Mouse (Mus musculus): ENCODE measurements around the gene Pabpc4. TPM values are rescaled to one million over a fixed set of nuclear protein-coding genes. Genes with fewer than 3 reads are reported as not detected.
"Not testable (repeated sequence)": the region's sequence is repeated elsewhere in the genome, so short reads cannot be mapped to it uniquely, and the experiment has no call there.

Pabpc4 gene
- polyA plus RNA-seq, 1 experiment from 2014 or later, result 36.2 TPM

DNA sequence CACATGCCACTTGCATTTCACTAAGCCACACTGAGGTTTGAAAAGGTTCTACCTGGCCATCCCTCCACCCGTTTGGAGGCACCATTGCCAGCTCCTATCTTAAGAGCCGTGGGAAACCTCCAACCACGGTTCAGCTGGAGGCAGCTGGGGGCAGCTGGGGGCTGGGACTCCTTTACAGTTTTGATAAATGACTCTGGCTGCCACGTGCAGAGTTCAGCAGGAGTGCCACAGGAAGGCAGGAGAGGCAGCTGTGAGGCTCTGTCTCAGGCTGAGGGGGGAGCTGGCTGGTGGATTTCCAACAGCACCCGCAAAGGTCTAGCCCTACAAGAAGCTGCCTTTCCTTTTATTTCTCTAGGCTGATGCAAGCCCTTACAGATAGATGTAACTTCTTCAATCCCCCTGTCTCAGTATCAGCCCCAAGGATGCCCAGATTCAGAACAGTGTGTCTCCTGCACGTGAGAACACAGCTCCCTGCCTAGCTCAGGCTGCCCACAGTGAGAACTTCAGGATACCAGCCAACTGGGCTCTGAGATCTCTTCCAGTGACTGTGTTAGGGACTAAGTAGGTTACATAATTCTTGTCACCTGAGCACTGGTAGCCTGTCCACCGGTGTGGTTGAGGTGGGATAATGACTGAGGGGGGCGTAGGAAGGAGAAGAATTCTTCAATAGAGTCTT, 1.9 kb upstream of the Pabpc4 start:
- DNase-seq (ENCODE audit: low spot score), result no peak
- Histone ChIP-seq H3K4me3 (no peak overlapping the region), H3K27me3 (ENCODE audit: insufficient read depth, poor library complexity, severe bottlenecking) (no peaks in the 10 kb centered on the region), H3K4me1 (replicated peaks) (peaks cover 16% of the 10 kb centered on the region; the same call in 1 of the 2 replicates), H3K36me3 (no peaks in the 10 kb centered on the region), H3K27ac (no peak overlapping the region), H3K9me3 (no peaks in the 10 kb centered on the region)
- WGBS, result 51% methylated on average over 8 of the region's 8 CpGs

DNA sequence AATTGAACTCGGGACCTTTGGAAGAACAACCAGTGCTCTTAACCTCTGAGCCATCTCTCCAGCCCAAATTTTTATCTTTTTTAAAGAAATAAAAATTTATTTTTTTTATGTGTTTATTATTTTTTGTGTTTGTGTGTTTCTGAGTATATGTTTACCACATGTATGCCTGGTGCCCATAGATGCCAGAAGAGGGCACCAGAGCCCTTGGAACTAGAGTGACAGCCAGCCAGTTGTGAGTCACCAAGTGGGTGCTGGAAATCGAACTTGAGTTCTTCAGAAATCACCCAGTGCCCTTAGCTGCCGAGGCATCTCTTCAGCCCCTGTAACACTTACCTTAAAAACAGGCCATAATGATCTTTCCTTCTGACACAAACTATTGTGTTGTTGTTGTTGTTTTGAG, 8.9 kb downstream of the Pabpc4 start:
- no peak overlapping the region for H3K27ac ChIP-seq
- H3K36me3 ChIP-seq, result no peaks in the 10 kb centered on the region
- 91% methylated on average over 3 of the region's 3 CpGs for WGBS
- no peaks in the 10 kb centered on the region for H3K9me3 ChIP-seq
- H3K27me3 ChIP-seq (ENCODE audit: insufficient read depth, poor library complexity, severe bottlenecking), result no peaks in the 10 kb centered on the region
- H3K4me1 ChIP-seq (replicated peaks), result no peaks in the 10 kb centered on the region
- H3K4me3 ChIP-seq, result no peak overlapping the region
- no peak for DNase-seq (ENCODE audit: low spot score)

DNA sequence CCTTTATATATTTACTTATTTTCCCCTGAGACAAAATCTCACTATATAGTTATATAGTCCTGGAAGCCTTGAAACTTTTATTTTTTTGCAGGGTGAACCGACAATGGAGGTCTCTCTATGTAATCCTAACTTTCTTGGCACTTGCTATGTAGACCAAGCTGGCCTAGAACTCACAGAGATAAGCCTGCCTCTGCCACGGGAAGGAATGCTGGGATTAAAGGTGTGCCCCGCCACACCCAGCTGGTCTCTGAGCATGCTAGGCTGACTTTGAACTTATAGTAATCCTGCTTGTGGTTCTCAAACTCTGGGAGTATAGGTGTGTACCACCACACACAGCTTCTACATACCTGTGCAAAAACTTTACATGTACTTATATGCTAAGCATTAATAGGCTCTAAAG, 18.0 kb downstream of the Pabpc4 start:
- Histone ChIP-seq H3K27me3 (ENCODE audit: insufficient read depth, poor library complexity, severe bottlenecking) (no peaks in the 10 kb centered on the region), H3K27ac (no peak overlapping the region), H3K9me3 (no peaks in the 10 kb centered on the region), H3K4me3 (no peak overlapping the region), H3K4me1 (replicated peaks) (peaks cover 15% of the 10 kb centered on the region), H3K36me3 (peaks cover 12% of the 10 kb centered on the region)
- DNase-seq (ENCODE audit: low spot score), result no peak
- 72% methylated on average over 3 of the region's 3 CpGs for WGBS

DNA sequence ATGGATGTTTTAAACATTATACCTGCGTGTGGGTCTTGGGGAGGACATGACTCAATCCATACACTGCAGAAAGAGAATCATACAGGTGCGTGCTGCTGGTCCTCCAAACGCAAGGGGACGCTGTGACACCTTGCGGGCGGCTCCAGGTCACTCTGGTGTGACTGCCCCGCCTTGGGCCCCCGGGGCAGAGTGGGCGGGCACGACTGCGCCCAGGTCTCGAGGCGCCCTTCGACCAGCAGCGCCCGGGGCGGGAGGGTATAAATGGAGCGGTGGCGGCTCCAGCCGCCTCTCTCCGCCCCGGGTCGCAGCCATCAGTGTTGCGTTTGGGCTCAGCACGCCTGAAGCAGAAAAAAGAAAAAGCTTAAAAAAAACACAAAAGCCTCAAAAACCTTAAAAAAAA, 20.3 kb downstream of the Pabpc4 start:
- H3K9me3 ChIP-seq, result no peaks in the 10 kb centered on the region
- H3K27me3 ChIP-seq (ENCODE audit: insufficient read depth, poor library complexity, severe bottlenecking), result no peaks in the 10 kb centered on the region
- peaks cover 25% of the 10 kb centered on the region for H3K4me1 ChIP-seq (replicated peaks)
- peak overlapping the region; percentile 72 for H3K4me3 ChIP-seq
- peak overlapping the region; percentile 84 for H3K27ac ChIP-seq
- WGBS, result under 1% methylated on average over 25 of the region's 25 CpGs
- H3K36me3 ChIP-seq, result peaks cover 36% of the 10 kb centered on the region
- peak; percentile 89 for DNase-seq (ENCODE audit: low spot score)

DNA sequence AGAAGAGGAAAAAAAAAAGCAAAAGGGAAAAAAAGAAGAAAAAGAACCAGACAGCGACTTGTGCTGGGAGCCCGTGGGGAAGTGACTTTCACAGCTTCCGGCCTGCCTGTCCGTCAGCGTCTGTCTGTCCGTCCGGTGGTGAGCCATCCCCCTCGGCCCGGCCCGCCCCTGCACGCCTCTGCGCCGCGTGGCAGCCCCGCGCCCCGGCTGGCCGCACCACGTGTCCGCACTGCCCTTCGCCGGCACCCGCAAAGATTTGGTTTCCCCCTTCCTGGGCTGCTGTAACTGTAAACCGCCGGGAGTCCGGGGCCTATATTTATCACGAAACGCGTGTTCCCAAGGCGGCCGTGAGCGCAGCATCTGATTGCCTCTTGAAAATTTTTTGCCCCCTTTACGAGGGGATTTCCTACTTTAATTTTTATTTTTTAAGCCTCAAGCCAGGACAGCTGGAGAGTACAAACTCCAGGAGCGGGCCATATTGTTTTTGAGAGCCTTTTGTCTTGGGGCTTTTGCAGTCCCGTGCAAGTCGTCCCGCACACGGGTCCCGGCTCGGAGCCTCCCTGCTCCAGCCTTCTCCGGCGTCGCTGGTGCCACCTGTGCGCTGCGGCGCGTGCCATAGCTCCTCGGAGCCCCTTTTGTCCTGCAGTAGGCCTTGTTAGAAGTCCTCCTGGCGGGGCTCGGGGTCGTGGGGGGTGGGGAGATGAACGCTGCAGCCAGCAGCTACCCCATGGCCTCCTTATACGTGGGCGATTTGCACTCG, 20.9 kb downstream of the Pabpc4 start:
- H3K27ac ChIP-seq, result peak overlapping the region; percentile 84
- peaks cover 25% of the 10 kb centered on the region for H3K4me1 ChIP-seq (replicated peaks)
- peak overlapping the region; percentile 72 for H3K4me3 ChIP-seq
- under 1% methylated on average over 52 of the region's 55 CpGs for WGBS
- H3K9me3 ChIP-seq; H3K27me3 ChIP-seq (ENCODE audit: insufficient read depth, poor library complexity, severe bottlenecking): not testable (repeated sequence)
- H3K36me3 ChIP-seq, result peaks cover 42% of the 10 kb centered on the region
- peak; percentile 32 for DNase-seq (ENCODE audit: low spot score)

DNA sequence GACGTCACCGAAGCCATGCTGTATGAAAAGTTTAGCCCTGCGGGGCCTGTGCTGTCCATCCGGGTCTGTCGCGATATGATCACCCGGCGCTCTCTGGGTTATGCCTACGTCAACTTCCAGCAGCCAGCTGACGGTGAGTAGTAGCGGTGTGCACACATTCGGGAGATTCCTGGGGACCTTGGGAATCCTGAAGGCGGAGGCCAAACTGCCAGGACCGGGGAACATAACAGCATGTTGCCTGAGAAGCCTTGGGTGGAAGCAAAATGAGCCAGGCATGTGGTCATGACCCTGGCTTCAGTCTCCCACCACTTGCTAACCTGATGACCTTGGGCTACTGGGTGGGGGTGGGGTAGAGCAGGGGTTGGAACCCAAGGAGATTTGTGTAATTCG, 21.5 kb downstream of the Pabpc4 start:
- H3K27me3 ChIP-seq (ENCODE audit: insufficient read depth, poor library complexity, severe bottlenecking); H3K9me3 ChIP-seq: not testable (repeated sequence)
- H3K4me1 ChIP-seq (replicated peaks), result peaks cover 25% of the 10 kb centered on the region
- H3K36me3 ChIP-seq, result peaks cover 48% of the 10 kb centered on the region
- peak overlapping the region; percentile 72 for H3K4me3 ChIP-seq
- under 1% methylated on average over 13 of the region's 15 CpGs for WGBS
- peak; percentile 38 for DNase-seq (ENCODE audit: low spot score)
- H3K27ac ChIP-seq, result peak overlapping the region; percentile 84

DNA sequence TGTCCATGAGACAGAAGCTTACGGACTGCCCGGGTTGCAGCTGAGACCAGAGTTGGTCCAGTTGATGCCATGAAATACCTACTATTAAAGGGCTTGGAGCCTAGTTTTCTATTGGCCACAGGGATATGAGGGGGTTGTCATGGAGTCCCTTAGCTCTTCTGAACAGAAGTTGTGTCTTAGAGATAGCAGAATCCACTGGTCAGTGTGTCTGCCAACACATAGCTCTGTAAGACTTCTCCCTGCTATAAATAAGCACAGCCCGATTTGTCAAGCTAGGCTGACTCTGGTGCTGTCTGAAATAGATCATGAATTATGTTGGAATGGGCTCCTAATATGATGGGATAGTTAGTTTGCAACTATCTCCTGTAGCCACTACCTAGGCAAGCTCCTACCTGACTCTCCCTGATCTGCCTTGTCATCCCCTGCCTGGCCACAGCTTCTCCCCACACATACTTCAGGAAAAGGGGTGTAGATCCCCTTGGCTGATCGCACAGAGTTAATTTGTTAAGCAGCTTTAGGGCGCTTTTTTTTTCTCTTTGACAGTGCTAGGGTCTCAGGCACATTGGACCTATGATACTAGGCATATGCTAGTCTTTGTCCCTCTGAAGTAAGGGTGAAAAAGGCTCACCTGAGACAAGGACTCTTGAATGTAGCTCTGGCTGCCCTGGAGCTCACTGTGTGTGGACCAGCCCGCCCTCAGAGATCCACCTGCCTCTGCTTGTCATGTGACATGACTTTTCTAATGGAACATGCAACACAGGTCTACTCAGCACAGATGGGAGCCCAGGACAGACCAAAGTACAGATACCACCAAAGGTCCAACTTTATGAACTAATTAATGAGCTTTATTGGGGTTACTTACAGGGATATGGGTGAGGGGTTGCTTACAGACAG, 22.8 kb downstream of the Pabpc4 start:
- peaks cover 25% of the 10 kb centered on the region for H3K4me1 ChIP-seq (replicated peaks)
- 86% methylated on average over 6 of the region's 6 CpGs for WGBS
- DNase-seq (ENCODE audit: low spot score), result no peak
- no peaks in the 10 kb centered on the region for H3K9me3 ChIP-seq
- peaks cover 61% of the 10 kb centered on the region for H3K36me3 ChIP-seq
- H3K27me3 ChIP-seq (ENCODE audit: insufficient read depth, poor library complexity, severe bottlenecking), result no peaks in the 10 kb centered on the region
- peak overlapping the region; percentile 72 for H3K4me3 ChIP-seq
- H3K27ac ChIP-seq, result peak overlapping the region; percentile 29; the same call in 1 of the 2 replicates

DNA sequence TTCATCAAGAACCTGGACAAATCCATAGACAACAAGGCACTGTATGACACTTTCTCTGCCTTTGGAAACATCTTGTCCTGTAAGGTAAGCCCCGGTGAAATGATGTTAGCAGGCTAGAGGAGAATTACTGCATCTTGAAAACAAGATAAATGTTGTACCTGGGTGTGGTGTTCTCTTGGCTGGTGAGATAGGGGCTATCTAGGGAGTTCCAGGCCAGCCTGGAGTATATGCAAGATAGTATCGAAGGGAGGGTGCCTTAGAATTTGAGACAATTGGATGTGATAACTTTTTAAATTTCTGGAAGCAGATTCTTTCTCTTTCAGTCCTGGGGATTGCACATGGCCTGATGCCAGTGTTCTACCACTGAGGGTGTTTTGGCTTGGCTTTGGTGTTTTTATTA, 24.6 kb downstream of the Pabpc4 start:
- H3K4me3 ChIP-seq, result no peak overlapping the region
- H3K36me3 ChIP-seq, result peaks cover 78% of the 10 kb centered on the region
- H3K27ac ChIP-seq, result no peak overlapping the region
- H3K27me3 ChIP-seq (ENCODE audit: insufficient read depth, poor library complexity, severe bottlenecking), result no peaks in the 10 kb centered on the region
- no peak for DNase-seq (ENCODE audit: low spot score)
- H3K4me1 ChIP-seq (replicated peaks), result peaks cover 25% of the 10 kb centered on the region
- 92% methylated on average over 2 of the region's 2 CpGs for WGBS
- H3K9me3 ChIP-seq, result no peaks in the 10 kb centered on the region

DNA sequence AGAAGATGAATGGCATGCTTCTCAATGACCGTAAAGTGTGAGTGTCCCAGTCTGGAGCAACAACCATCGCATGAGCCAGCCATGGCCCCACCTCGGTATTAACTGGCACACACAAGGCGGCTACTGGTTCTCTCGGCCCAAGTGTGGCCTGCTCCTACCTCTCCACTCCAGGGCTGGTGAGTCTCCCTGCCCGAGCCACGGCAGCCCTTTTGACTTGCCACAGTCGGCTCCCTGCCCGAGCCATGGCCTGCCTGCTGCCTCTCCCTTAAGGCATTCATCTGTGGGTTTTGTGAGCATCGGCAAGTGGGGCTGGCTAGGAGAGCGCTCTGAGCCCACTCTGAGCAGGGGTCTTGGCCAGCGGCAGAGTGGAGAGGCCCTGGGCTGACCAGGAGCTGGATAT, 26.9 kb downstream of the Pabpc4 start:
- H3K9me3 ChIP-seq, result no peaks in the 10 kb centered on the region
- 91% methylated on average over 12 of the region's 12 CpGs for WGBS
- no peak overlapping the region for H3K4me3 ChIP-seq
- DNase-seq (ENCODE audit: low spot score), result no peak
- peaks cover 21% of the 10 kb centered on the region for H3K4me1 ChIP-seq (replicated peaks)
- peaks cover 99% of the 10 kb centered on the region for H3K36me3 ChIP-seq
- H3K27me3 ChIP-seq (ENCODE audit: insufficient read depth, poor library complexity, severe bottlenecking), result no peaks in the 10 kb centered on the region
- no peak overlapping the region for H3K27ac ChIP-seq

DNA sequence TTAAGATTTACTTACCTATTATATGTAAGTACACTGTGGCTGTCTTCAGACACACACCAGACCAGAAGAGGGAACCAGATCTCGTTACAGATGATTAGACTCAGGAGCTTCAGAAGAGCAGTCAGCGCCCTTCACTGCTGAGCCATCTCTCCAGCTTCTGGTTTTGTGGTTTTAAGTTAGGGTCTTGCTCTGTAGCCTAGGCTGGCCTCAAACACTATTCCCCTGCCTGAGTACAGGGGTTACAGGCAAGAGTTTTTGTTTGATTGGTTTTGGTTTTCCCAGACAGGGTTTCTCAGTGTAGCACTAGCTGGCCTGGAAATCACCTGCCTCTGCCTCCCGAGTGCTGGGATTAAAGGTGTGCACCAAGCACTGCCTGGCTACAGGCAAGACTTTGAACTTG, 30.2 kb downstream of the Pabpc4 start:
- Histone ChIP-seq H3K9me3 (no peaks in the 10 kb centered on the region), H3K4me1 (replicated peaks) (no peaks in the 10 kb centered on the region; the same call in none of the 2 replicates), H3K4me3 (no peak overlapping the region), H3K27me3 (ENCODE audit: insufficient read depth, poor library complexity, severe bottlenecking) (no peaks in the 10 kb centered on the region), H3K36me3 (peaks cover 99% of the 10 kb centered on the region), H3K27ac (no peak overlapping the region)
- no peak for DNase-seq (ENCODE audit: low spot score)
- WGBS, result 87% methylated on average over 3 of the region's 3 CpGs

DNA sequence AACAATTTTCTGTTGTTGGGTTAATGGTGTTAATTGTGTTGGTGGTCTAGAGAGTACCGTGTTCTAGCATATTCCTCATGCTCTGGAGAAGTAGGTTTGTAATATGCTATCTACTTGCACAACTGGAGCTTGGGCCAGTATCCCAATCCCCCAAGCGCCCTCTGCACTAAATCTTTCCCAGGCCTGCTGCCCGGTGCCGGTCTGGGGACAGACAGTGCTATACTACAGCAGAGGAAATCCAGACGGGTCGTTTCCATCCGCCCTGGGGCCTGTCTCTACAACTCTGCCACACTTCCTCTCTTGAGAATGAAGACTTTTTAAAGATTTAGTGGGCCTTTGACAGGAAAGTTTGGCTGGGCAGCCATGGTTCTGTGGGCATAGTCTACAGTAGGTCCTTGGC, 30.8 kb downstream of the Pabpc4 start:
- DNase-seq (ENCODE audit: low spot score), result no peak
- no peaks in the 10 kb centered on the region; the same call in 1 of the 2 replicates for H3K4me1 ChIP-seq (replicated peaks)
- peaks cover 99% of the 10 kb centered on the region for H3K36me3 ChIP-seq
- no peak overlapping the region for H3K4me3 ChIP-seq
- no peaks in the 10 kb centered on the region for H3K9me3 ChIP-seq
- H3K27ac ChIP-seq, result no peak overlapping the region
- no peaks in the 10 kb centered on the region for H3K27me3 ChIP-seq (ENCODE audit: insufficient read depth, poor library complexity, severe bottlenecking)
- 94% methylated on average over 7 of the region's 7 CpGs for WGBS

DNA sequence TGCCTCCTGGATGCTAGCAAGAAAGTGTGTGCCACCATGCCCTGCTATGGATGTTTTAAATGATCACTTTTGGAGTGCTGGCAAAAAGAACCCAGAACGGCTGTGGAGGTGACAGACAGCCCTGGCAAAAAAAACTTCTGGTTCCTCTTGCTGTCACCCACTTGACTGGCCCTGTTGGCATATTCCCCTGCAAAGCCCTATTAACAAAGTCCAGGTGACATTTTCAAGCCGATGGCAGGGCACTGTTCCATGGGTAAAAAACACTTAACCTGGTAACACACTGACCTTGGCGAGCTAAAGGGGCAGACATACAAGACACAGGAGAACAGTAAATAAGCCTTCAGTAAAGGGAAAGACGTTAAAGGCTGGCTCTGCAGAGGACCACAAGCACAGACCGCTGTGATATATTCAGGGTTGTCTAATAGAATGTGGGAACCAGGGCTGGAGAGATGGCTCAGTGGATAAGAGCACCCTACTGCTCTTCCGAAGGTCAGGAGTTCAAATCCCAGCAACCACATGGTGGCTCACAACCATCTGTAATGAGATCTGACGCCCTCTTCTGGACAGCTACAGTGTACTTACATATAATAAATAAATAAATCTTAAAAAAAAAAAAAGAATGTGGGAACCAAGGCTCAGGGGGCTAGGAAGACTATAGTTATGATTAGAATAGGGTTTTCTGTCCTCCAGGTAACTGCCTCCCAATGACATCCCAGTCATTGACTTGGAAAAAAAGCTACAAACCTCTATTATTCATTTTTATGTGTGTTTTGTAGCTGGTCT, 31.7 kb downstream of the Pabpc4 start:
- DNase-seq (ENCODE audit: low spot score), result no peak
- H3K4me3 ChIP-seq, result no peak overlapping the region
- no peaks in the 10 kb centered on the region; the same call in 1 of the 2 replicates for H3K4me1 ChIP-seq (replicated peaks)
- WGBS, result 85% methylated on average over 7 of the region's 7 CpGs
- no peaks in the 10 kb centered on the region for H3K27me3 ChIP-seq (ENCODE audit: insufficient read depth, poor library complexity, severe bottlenecking)
- H3K27ac ChIP-seq, result no peak overlapping the region
- H3K36me3 ChIP-seq, result peaks cover 99% of the 10 kb centered on the region
- no peaks in the 10 kb centered on the region for H3K9me3 ChIP-seq

Data from hindbrain, embryonic 10.5 days (tissue).